Mouse (Mus musculus): ENCODE data around the gene S100a11.

- TF ChIP-seq CTCF (conservative IDR thresholded peaks at IDR 0.05 in 1 of 2, IDR thresholded peaks at IDR 0.05 in 1 of 2; ENCODE audit: low read depth in 2 of 2, low read length in 2 of 2), result no peak
- no peak for TF ChIP-seq MAFK (IDR thresholded peaks at IDR 0.05; ENCODE audit: insufficient replicate concordance, low read length)
- peak; percentile 73; the same call in 1 of the 2 replicates for TF ChIP-seq EP300 (IDR thresholded peaks at IDR 0.05; ENCODE audit: low read length)
- no peak for TF ChIP-seq POLR2AphosphoS2 (IDR thresholded peaks at IDR 0.05; ENCODE audit: low read depth, low read length)
- TF ChIP-seq PAX5 (IDR thresholded peaks at IDR 0.05; ENCODE audit: low read length), result no peak
- no peak for TF ChIP-seq ZC3H11A (IDR thresholded peaks at IDR 0.05; ENCODE audit: low read depth, low read length)
- TF ChIP-seq ETS1 (conservative IDR thresholded peaks at IDR 0.05; ENCODE audit: low read depth, low read length), result peak; percentile 58; the same call in 1 of the 2 replicates
- TF ChIP-seq CHD1 (IDR thresholded peaks at IDR 0.05; ENCODE audit: low read depth, low read length), result no peak
These were observed 28.4 kb downstream of the S100a11 start for GRCm38 (mm10) chr3:93548541-93549266.

Data from CH12.LX (cell line).